Mouse (Mus musculus) megakaryocyte progenitor cell, adult 5-6 weeks (primary cell): ENCODE data around the gene Polr3h. TPM values are rescaled to one million over a fixed set of nuclear protein-coding genes. Genes with fewer than 3 reads are reported as not detected.

Experiments used
- ATAC-seq: replicated peaks from 2 replicates; pipeline ENCODE4 v1.8.0; 2016; ENCODE audit warnings: mild to moderate bottlenecking, moderate TSS enrichment, inconsistent platforms; ENCODE audit not compliant: poor library complexity
- total RNA-seq, 2 experiments: library from RNA; stranded (forward) in 1 of 2; stranded (reverse) in 1 of 2; fragments of 157-497, 149-512 nt in 1 of 2; fragments of 200-1000 nt in 1 of 2; gene quantifications; 2 replicates each; pipeline versions ENCODE4 v1.2.3 to v1.2.4; 2015 to 2017

Polr3h gene
- total RNA-seq, 2 experiments from 2014 or later: 17.1 to 37.6 TPM

- ATAC-seq: peak; percentile 90
Measured at GRCm38 (mm10) chr15:81872262-81873136, 53.5 kb downstream of the Polr3h start, which contains the start of gene Aco2. Gene Aco2 (plus strand): TSS chr15:81872309.

DNA sequence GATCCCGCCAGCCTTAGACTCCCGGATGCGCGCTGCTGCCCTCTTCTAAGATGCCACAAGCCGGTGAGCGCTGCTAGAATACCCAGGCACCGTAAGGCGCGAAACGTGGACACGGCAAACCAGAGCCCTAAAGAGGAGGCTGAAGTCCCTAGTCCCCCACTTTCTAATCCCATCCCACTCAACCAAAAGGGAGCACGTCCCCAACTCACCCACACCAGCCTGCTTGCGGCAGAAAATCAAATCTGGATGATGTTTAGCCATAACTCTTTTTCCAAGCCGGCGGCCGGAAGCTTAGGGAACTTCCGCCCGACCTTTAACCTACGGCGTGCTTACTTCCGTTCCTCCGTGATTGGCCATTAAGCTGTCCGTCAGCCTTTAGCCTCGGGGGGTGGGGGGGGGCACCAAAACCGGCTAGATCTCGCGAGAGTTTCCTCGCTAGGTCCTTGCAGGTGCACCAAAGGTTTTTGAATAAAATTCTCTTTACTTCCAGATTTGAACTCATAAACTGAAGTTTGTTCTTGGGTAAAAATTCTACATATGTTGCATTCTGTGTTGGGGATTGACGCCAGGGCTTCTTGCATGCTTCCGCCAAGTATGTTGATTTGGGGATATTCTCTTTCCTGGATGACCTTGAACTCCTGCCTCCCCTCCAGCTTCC is 54.3 kb downstream of the Polr3h start, which contains the start of gene Phf5a:
Gene Phf5a (minus strand): TSS at position 308 of the 658 bp plus-strand sequence.
- ATAC-seq: peak; percentile 86

DNA sequence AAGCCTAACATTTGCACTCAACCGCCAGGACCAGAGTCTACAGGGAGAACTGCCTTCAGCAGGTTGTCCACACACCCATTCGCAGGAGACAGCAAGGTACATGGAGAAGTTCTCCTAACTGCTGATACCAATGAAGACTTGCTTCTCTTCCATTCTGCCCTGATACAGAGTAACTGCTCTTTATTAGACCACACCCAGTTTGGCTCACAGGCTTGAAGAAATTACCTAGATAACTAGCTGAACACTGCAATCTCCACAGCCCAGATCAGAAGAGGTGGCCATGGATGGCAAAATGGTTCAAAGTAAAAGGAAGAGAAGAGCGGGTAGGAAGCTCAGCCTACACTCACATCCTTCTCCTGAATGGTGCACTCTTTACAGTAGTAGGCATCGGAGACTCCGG is 56.1 kb downstream of the Polr3h start:
- peak; percentile 43 for ATAC-seq

- ATAC-seq: no peak
Measured at GRCm38 (mm10) chr15:81864238-81864637, 61.8 kb downstream of the Polr3h start.

GRCm38 (mm10) chr15:81860471-81861135 is 65.4 kb downstream of the Polr3h start:
- no peak for ATAC-seq

DNA sequence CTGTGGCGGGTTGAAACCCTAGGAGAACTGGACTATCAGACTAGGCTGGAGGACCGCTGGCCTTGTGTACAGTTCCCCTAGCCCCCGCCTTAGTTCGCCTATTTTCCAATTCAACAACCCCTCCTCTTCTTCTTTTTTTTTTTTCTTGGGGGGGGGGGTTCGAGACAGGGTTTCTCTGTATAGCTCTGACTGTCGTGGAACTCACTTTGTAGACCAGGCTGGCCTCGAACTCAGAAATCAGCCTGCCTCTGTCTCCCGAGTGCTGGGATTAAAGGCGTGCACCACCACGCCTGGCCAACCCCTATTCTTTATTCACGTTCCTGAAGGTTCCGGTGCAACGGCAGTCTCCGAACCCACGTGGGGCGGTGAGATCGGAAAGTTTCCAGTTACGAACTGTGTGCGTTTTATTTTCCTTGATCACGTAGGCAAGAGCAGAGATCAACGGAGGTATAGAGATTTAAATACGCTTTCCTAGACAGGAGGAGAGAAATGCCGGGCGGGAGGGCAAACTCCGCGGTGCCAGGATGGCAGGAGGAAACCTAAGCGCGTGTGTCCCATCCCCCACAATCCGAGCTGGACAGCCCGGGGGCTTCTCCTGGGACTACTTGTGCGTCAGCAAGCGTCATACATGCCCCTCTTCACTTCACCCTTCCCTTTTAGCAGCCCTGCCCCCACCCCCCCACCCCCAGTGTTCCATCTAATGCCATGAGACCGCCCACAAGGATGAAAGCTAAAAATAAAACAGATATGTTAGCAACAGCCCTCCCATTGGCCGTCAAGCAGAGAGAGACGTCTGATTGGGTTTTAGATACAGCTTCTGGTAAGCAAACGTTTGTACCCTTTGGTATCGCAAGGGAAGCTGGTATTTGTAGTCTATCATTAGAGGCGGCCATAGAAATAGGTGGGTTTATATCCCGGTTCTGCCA is 66.4 kb downstream of the Polr3h start:
- ATAC-seq: peak; percentile 59

DNA sequence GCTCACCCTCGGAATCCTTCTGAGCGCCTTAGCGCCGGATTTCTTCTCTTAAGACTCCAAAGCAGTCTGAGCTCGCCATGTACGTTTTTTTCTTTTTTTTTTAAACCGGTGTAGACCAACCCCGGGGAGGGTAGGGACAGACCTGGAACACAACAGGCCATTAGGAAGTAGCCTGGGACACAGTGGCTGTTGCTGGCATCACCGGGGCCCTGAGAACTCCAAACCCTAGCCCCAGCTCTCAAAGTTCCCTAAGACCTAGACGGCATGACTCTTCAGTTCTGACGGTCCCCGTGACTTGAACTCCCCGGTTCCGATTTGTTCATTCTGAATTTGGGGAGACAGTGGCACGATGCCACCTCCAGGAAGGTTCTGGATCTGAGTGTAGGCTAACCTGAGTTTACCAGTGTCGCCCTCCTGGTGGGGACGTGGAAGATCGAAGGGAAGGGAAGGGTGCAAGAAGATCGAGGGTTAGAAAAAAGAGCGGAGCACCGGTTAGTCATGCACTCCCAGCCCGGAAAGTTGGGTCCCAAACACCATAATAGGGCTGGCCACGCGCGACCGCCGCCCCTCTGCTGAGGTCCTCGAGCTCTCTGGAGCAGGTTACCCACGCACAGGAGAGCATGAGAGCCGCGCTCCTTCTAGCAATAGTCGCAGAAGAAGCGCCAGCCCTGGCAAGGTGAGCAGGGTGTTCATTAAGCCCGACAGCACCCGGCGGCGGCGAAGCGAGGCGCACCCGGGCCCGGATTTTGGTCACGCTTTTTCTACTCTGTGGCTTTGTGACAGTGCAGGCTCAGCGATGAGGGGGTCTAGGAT is 67.3 kb downstream of the Polr3h start, which contains the start of gene Tob2:
Gene Tob2 (minus strand): TSS at position 280 of the 813 bp plus-strand sequence.
- peak; percentile 5; the same call in 1 of the 2 replicates for ATAC-seq

DNA sequence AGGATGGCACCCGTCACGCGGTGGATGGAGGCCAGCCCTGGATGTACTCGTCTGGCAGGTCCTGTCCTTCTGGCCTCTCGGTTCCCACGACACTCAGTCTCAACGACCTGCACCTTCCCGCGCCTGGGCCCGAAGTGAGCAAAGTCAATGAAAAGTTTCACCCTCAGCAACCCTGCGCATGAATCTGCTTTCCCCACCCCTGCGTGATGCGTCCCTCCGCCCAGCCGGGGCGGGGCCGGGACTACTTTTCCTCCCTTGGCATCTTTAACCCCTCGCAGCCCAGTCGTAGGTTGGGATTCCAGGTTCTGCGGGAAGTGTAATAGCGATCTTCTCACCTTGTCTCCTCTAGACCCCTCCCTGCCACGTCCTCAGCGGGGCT is 67.9 kb downstream of the Polr3h start:
- peak; percentile 54 for ATAC-seq

DNA sequence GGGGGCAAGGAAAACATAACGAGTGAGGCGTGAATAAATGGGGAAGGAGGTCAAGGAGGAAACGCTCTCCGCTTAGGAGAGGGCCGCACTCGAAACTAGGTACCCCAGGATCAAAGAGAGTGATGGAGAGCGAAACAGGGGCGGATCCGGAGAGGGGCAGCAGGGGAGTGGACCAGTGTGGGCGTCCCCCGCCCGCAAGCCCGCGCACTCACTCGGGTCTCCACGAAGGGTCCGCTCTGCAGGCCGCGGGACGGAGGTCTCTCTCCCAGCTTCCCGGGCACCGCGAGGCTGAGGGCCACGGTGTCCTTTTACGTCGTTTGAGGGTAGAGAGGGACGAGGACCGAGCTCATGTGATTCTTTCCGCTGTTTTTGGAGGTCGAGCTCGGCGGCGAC is 68.3 kb downstream of the Polr3h start:
- no peak for ATAC-seq

DNA sequence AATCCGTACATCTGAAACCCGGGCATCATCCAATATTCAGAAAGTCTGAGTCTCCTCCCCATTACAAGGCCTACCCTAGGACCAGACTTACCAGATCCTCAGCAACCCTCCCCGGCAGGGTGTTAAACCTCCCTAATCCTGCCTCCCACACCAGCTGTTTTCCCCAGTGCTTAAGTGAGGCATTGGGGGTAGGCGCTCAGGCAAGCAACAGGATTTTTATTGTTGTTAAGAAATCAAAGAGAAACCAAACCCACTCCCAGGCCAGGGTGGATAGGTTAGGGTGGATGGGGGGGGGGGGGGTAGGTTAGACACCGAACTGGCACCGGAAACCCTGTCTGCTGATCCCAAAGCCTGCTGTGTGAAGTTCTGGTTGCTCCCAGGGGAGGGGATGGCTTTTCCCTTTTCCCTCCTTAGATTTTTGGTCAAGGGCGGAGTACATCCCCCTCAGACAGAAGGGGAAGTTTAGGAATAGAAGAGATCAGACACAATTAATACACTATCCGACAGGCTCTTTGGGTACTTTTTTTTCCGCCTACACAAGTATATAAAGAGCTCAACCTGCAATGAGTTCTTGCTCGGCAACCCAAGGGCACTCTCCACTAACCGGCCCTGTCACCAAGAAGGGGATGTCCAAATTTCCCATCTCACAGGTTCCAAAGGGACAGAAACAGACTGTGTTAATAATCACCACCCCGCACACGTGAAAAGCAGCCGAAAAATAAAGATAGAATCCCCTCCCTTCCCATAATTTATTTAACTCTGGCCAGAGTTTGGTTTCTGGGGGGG is 68.9 kb downstream of the Polr3h start:
- ATAC-seq: no peak

DNA sequence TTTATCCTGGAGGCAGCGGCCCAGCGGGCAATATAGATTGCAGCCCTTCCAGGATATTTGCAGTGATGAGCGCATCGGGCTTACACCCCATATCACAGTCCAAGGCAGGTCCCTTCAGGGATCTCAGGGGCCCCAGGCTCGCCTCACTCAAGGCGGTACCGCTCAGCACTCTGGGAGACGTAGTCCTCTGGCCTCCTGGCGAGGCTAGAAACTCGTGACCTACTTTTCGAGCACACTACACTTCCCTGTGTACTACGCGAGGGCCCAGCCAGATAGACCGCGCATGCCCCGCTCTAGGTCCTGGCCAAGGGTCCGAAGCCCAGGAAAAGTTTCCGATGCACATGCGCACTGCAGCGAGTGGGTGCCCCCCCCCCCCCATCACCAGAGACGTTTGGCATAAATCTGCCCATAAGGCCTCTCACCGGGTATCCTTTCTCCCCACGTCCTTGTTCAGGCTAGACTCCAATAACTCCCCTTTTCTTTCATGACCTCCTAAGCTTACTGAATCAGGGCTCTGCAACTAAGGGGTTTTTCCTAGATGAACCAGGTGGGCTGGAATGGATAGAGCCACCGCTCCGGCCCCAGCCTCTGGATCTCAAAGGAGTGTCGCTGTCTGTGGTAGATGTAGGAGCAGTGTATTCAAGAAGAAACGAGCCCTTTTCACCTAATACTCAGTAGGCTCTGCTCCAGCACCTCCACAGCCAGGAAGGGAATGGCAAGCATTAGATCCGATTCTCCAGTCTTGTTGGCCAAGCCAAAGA is 69.8 kb downstream of the Polr3h start:
- peak; percentile 51 for ATAC-seq

GRCm38 (mm10) chr15:81853081-81853480 is 73.0 kb downstream of the Polr3h start:
- no peak for ATAC-seq

- ATAC-seq: no peak
Measured at GRCm38 (mm10) chr15:81852411-81853000, 73.5 kb downstream of the Polr3h start.

DNA sequence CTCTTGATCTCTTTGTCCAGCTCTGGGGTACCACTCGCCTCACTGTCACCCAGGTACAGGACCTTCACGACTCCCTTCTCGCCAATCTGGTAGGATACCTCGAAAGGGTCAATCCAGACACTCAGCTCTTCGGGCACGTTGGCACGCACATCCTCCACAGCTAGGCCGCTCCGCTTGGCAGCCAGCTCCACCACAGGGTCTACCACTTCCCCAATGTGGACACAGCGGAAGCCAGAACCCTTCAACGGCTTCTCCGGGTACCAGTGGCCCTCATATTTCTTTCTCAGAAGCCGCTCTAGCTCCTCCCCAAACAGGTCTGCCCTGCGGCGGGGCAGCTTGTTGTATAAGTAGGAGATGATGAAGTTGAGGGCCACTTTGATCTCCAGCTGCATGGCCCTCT is 74.7 kb downstream of the Polr3h start:
- ATAC-seq: peak; percentile 58

DNA sequence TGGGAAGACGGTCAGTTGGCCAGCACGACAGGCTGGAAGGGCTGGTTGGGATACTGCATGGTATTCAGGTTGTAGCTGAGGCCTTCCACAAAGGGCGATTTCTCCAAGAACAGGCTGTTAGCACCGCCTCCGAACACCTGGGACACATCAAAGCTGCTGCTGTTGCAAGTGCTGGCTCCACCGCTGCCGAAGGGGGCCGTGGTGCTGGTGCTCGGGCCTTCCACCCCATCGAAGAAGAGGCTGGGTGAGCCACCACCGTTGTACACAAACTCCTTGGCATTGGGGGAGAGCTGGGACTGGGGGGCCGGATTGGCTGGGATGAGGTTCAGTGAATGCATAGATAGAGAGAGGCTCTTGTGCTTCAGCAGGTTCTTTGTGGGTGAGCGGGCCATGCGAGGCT is 75.3 kb downstream of the Polr3h start:
- no peak for ATAC-seq

DNA sequence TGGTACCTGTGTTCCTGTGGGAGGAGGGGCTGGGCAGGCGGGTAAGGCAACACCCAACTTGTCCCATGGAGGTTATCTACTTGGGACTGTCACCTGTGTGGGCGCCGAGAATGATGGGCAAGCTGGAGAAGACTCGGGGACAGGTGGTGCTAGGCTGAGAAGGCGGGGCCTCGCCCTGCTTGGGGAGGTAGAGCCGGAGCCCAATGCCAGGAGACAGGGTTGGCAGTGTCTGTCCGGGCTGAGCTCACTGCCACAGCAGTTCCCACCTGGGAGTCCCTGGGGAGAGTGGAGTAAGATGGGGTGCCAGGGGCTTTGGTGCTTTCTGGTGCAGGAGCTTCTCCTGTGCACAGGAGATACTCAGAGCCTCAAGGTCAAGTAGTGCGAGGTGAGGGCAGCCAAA is 76.9 kb downstream of the Polr3h start:
- no peak for ATAC-seq

DNA sequence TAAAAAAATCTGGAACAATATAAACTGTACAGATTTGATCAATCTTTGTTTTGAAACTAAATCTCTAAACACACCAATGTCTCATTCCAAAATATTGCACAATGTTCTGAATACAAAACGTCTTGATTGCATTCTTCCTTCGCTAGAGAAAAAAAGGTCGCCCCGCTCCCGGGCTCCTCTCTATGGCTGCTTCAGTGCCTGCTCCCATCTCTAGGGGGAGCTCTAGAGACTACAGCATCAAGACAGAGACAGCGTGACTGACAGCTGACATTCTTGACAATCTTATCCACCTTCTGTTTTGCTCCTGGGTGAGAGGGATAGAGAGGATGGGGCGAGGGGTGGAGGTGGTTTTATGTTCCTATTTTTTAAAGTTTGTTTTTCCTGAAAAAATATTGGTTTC is 77.7 kb downstream of the Polr3h start:
- ATAC-seq: peak; percentile 87

- ATAC-seq: no peak
Measured at GRCm38 (mm10) chr15:81847861-81848260, 78.2 kb downstream of the Polr3h start.
